Mouse (Mus musculus) cerebellum, postnatal 36 days (tissue): ENCODE data around the gene Fbxo41.
A peak's percentile ranks its signal among the peaks of the same experiment; 100 is the strongest.

ENCODE experiments used
- DNase-seq, 2 experiments: peaks; one replicate each; pipeline ENCODE4 v3.0.0; 2021 to 2022; ENCODE audit warnings: mixed read lengths in 2 of 2

Gene Fbxo41

GRCm38 (mm10) chr6:85502911-85503250 is at the start of gene Fbxo41:
Fbxo41 (minus strand) TSS chr6:85502994.
- peak; percentile 66 to 73 for DNase-seq

GRCm38 (mm10) chr6:85547642-85548041 is 44.8 kb upstream of the Fbxo41 start:
- DNase-seq, result no peak

GRCm38 (mm10) chr6:85544251-85544881 is 41.6 kb upstream of the Fbxo41 start:
- peak; percentile 81 to 90 for DNase-seq

- DNase-seq, result peak; percentile 45 to 58
Observed at GRCm38 (mm10) chr6:85543351-85544175, 40.8 kb upstream of the Fbxo41 start.

DNA sequence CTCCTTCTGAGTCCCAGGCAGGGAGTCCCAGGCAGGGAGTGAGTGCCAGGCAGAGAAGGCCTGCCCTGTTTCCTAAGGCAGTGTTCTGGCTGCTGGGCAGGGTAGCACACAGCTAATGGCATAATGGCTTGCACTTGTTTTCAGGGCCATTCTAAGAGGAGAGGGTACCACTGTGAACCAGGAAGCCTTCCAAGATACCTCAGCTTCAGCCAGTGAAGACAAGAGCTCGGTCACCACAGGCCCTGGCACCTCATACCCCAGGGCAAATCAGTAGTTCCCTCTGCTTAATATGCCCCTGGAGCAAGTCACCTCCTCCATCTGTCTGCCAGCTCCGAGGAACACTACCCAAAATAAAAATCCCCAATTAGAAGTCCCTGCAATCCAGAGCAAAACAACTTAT is 20.0 kb upstream of the Fbxo41 start:
- DNase-seq, result peak; percentile 28 to 42

DNA sequence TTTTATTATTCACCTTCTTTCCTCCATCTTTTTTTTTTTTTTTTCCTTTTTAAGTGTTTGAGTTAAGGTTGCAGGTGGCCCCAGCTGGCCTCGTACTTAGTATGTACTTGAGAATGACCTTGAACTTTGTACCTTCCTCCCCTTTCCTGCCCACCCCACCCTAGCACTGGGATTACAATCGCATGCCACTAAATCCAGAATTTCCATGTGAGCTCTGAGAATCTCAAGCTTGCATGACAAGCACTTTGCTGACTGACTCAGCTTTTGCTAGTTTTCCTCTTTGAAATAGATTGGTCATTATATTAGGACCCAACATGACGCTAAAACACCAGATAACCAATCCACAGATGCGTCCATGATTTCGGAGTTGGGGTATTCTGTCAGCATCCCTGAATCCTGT is 19.2 kb upstream of the Fbxo41 start:
- no peak for DNase-seq

- peak; percentile 23 to 32 for DNase-seq
Observed at GRCm38 (mm10) chr6:85518091-85518693, 15.4 kb upstream of the Fbxo41 start.

- DNase-seq, result peak; percentile 97
Observed at GRCm38 (mm10) chr6:85515941-85516340, 13.1 kb upstream of the Fbxo41 start.

- DNase-seq, result peak; percentile 86 to 90
Observed at GRCm38 (mm10) chr6:85513531-85513910, 10.7 kb upstream of the Fbxo41 start, which contains the start of gene Egr4. Egr4 (minus strand) TSS chr6:85513589.

GRCm38 (mm10) chr6:85512577-85513530 is 10.1 kb upstream of the Fbxo41 start:
- peak in 1 of 2 experiments; percentile 31 for DNase-seq

DNA sequence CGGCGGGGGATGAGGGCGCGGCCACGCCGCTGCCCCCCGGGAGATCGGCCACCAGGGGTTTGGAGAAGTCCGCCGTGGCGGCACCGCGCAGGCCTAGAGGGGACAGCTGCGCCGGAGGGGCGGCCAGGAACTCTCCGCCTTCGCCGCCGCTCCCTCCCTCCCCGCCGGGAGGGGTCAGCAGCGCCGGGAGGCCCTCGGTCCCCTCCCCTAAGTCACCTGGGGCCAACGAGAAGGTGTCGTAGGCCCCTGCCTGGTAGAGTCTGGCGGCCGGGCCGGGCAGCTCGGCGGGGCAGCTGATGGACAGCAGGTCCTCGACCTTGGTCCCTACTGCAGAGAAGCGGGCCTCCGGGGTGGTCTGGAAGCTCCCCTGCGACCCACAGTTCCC is 9.3 kb upstream of the Fbxo41 start:
- peak in 1 of 2 experiments; percentile 42 for DNase-seq

- DNase-seq, result peak; percentile 26 to 43
Observed at GRCm38 (mm10) chr6:85511286-85512055, 8.7 kb upstream of the Fbxo41 start.

GRCm38 (mm10) chr6:85510476-85510875 is 7.7 kb upstream of the Fbxo41 start:
- DNase-seq, result peak; percentile 85 to 89

GRCm38 (mm10) chr6:85508602-85509001 is 5.8 kb upstream of the Fbxo41 start:
- no peak for DNase-seq

GRCm38 (mm10) chr6:85504908-85505307 is 2.1 kb upstream of the Fbxo41 start:
- DNase-seq, result no peak

GRCm38 (mm10) chr6:85502103-85502910 is 487 bp downstream of the Fbxo41 start:
- peak in 1 of 2 experiments; percentile 20 for DNase-seq

DNA sequence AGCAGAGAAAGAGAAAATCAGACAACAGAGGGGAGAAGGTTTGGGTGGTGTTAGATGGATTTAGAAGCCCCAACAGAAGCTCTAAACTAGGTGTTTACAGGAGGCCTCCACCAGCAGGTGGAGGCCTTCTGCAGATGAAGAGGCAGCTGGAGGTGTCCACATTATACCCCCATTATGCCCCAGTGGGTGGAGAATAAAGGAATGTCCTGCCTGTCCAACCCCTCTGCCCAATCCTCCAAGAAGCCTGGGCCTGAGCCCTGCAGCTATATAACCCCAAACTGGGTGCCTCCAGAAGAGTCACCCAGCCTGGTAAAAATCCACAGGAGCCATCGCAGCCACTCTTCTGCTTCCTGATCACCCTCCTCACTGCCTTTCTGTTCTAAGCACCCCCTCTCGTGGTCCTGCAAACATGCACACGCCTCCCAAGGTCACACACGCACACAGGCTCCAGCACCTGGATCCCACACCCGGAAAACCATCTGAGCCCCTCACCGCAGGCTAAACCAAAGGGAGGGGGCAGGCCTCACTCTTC is 1.2 kb downstream of the Fbxo41 start:
- DNase-seq, result peak; percentile 29 to 37

DNA sequence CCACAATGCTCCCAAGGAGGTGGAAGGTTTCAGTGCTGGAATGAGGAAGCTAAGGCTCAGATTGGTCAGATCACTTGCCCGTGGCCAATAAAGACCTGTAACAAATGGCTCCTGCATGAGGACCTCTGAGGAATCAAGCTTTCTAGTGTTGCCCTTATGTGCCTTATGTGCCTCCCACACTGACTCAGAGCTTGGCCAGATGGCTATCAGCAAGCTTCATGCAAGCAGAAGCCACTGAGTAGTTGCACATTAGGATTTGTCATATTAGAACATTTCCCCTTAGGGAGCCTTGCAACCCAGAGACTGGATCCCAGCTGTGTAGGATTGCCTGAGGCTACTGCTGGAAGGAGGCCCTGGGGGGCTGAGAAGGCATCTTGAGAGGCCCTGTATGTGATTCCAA is 2.4 kb downstream of the Fbxo41 start:
- no peak for DNase-seq

- DNase-seq, result no peak
Observed at GRCm38 (mm10) chr6:85498147-85498546, 4.6 kb downstream of the Fbxo41 start.

DNA sequence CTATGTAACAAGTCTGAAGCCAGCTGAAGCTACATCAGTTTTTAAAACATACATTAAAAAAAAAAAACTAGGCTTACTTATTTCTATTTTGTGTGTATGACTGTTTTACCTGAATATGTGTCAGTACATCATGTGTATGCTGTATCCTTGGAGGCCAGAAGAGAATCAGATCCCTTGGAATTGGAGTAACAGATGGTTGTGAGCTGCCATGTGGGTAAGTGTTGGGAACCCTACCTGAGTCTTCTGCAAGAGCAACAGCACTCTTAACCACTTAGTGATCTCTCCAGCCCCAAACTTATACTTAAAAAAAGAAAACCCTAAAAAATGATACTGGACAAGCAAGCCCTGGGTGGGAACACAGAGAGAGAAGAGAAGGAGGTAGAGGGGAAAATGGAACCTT is 5.8 kb downstream of the Fbxo41 start:
- no peak for DNase-seq

- no peak for DNase-seq
Observed at GRCm38 (mm10) chr6:85491606-85492005, 11.2 kb downstream of the Fbxo41 start.
